Mouse (Mus musculus) neural tube, embryonic 14.5 days (tissue): ENCODE measurements at regions not wholly inside any gene's neighbourhood (a gene's known extent, or its start where the extent isn't known, plus 50 kb on each side); places are given as distances from the start of the nearest gene placed in this dataset.
A peak's percentile ranks its signal among the peaks of the same experiment; 100 is the strongest.
"Not testable (repeated sequence)": the region's sequence is repeated elsewhere in the genome, so short reads cannot be mapped to it uniquely, and the experiment has no call there.

Experiments used
- ATAC-seq: fragments of 200-750 bp; cut with Nextera tagmentation; 2 replicates; pipeline ENCODE4 v1.8.0; 2017; ENCODE audit warnings: low read depth, mild to moderate bottlenecking, moderate TSS enrichment, moderate library complexity
- H3K27ac ChIP-seq: fragments of 300-500 bp; sonication (generic); 2 replicates; pipeline ENCODE4 v1.5.1; 2014; ENCODE audit warnings: low read depth, mild to moderate bottlenecking, control low read depth, low read length, moderate library complexity, mixed read lengths
- H3K27me3 ChIP-seq: fragments of 300-500 bp; sonication (generic); 2 replicates; pipeline ENCODE4 v1.6.1; 2014; ENCODE audit warnings: low read length; ENCODE audit not compliant: control insufficient read depth, insufficient read depth
- H3K36me3 ChIP-seq: fragments of 300-500 bp; sonication (generic); 2 replicates; pipeline ENCODE4 v1.6.1; 2014; ENCODE audit warnings: low read length, mixed read lengths; ENCODE audit not compliant: control insufficient read depth, insufficient read depth
- H3K4me1 ChIP-seq: fragments of 300-500 bp; sonication (generic); 2 replicates; pipeline ENCODE4 v1.6.1; 2014; ENCODE audit warnings: low read length; ENCODE audit not compliant: control insufficient read depth, insufficient read depth
- H3K4me2 ChIP-seq: fragments of 300-500 bp; sonication (generic); 2 replicates; pipeline ENCODE4 v1.6.1; 2014; ENCODE audit warnings: mild to moderate bottlenecking, low read depth, low read length, control low read depth
- H3K4me3 ChIP-seq: fragments of 300-500 bp; sonication (generic); 2 replicates; pipeline ENCODE4 v1.5.1; 2014; ENCODE audit warnings: low read depth, low read length, control low read depth, mixed read lengths
- H3K9ac ChIP-seq: fragments of 300-500 bp; sonication (generic); replicated peaks from 2 replicates; pipeline ENCODE4 v1.6.1; 2014; ENCODE audit warnings: low read depth, mild to moderate bottlenecking, control low read depth, low read length, mixed read lengths
- H3K9me3 ChIP-seq: fragments of 300-500 bp; sonication (generic); 2 replicates; pipeline ENCODE4 v1.6.1; 2016; ENCODE audit warnings: low read length; ENCODE audit not compliant: control insufficient read depth
- WGBS: fragments of 180-500 bp; shearing (Covaris S2); extraction: QIAGEN DNeasy Blood & Tissue Kit; methylation state at CpG from one replicate; pipeline ENCODE4 v1.1.7; 2014; 5-methylcytosine and 5-hydroxymethylcytosine counted together

GRCm38 (mm10) chr10:22556401-22556800 is 88.4 kb upstream of the Slc2a12 start:
- 89% methylated on average over 2 of the region's 2 CpGs for WGBS
- ATAC-seq, result not testable (repeated sequence)

GRCm38 (mm10) chr10:22569250-22570010 is 75.4 kb upstream of the Slc2a12 start:
- not testable (repeated sequence) for ATAC-seq, H3K9me3 ChIP-seq, H3K4me3 ChIP-seq, H3K36me3 ChIP-seq, H3K4me1 ChIP-seq, H3K9ac ChIP-seq, H3K27ac ChIP-seq, H3K27me3 ChIP-seq, H3K4me2 ChIP-seq
- WGBS, result 86% methylated on average over 14 of the region's 16 CpGs

More at GRCm38 (mm10) chr10:22556401-22556800, 88.4 kb upstream of the Slc2a12 start:
- H3K4me1 ChIP-seq, H3K27ac ChIP-seq, H3K9ac ChIP-seq, H3K9me3 ChIP-seq, H3K27me3 ChIP-seq, H3K4me2 ChIP-seq, H3K4me3 ChIP-seq, H3K36me3 ChIP-seq: not testable (repeated sequence)

- not testable (repeated sequence) for H3K36me3 ChIP-seq, H3K9ac ChIP-seq, H3K4me1 ChIP-seq, H3K9me3 ChIP-seq, H3K27me3 ChIP-seq, H3K4me3 ChIP-seq, ATAC-seq, H3K4me2 ChIP-seq, H3K27ac ChIP-seq
- 85% methylated on average over 4 of the region's 4 CpGs for WGBS
Measured at GRCm38 (mm10) chr10:22574048-22574447, 70.8 kb upstream of the Slc2a12 start.

GRCm38 (mm10) chr10:22579426-22579825 is 65.4 kb upstream of the Slc2a12 start:
- not testable (repeated sequence) for H3K4me3 ChIP-seq, H3K27me3 ChIP-seq, H3K9ac ChIP-seq, H3K27ac ChIP-seq, H3K36me3 ChIP-seq, H3K4me1 ChIP-seq, H3K9me3 ChIP-seq, H3K4me2 ChIP-seq
- peak; percentile 90 for ATAC-seq
- WGBS, result 18% methylated on average over 3 of the region's 3 CpGs

- H3K36me3 ChIP-seq, H3K4me1 ChIP-seq, H3K27ac ChIP-seq, H3K9ac ChIP-seq, ATAC-seq, H3K4me3 ChIP-seq, H3K27me3 ChIP-seq, H3K4me2 ChIP-seq, H3K9me3 ChIP-seq: not testable (repeated sequence)
- 78% methylated on average over 9 of the region's 9 CpGs for WGBS
Measured at GRCm38 (mm10) chr10:22581300-22581699, 63.5 kb upstream of the Slc2a12 start.

GRCm38 (mm10) chr10:22583306-22583705 is 61.5 kb upstream of the Slc2a12 start:
- not testable (repeated sequence) for ATAC-seq, H3K27ac ChIP-seq, H3K36me3 ChIP-seq, H3K27me3 ChIP-seq, H3K9ac ChIP-seq, H3K4me3 ChIP-seq, H3K9me3 ChIP-seq, H3K4me1 ChIP-seq, H3K4me2 ChIP-seq
- 88% methylated on average over 2 of the region's 2 CpGs for WGBS

- 90% methylated on average over 1 of the region's 1 CpGs for WGBS
- H3K4me1 ChIP-seq, ATAC-seq: not testable (repeated sequence)
Measured at GRCm38 (mm10) chr10:22588587-22588986, 56.2 kb upstream of the Slc2a12 start.

GRCm38 (mm10) chr10:22591664-22592063 is 53.1 kb upstream of the Slc2a12 start:
- WGBS, result 29% methylated on average over 4 of the region's 4 CpGs
- H3K36me3 ChIP-seq, H3K27ac ChIP-seq, H3K4me1 ChIP-seq, H3K4me2 ChIP-seq, H3K27me3 ChIP-seq, ATAC-seq, H3K4me3 ChIP-seq, H3K9me3 ChIP-seq, H3K9ac ChIP-seq: not testable (repeated sequence)

More at GRCm38 (mm10) chr10:22588587-22588986, 56.2 kb upstream of the Slc2a12 start:
- H3K9me3 ChIP-seq, H3K9ac ChIP-seq, H3K27me3 ChIP-seq, H3K4me2 ChIP-seq, H3K27ac ChIP-seq, H3K36me3 ChIP-seq, H3K4me3 ChIP-seq: not testable (repeated sequence)

- not testable (repeated sequence) for ATAC-seq
Measured at GRCm38 (mm10) chr10:22592189-22592603, 52.6 kb upstream of the Slc2a12 start.

More at GRCm38 (mm10) chr10:22592189-22592603, 52.6 kb upstream of the Slc2a12 start:
- H3K4me2 ChIP-seq, H3K9me3 ChIP-seq, H3K27ac ChIP-seq, H3K9ac ChIP-seq, H3K4me1 ChIP-seq, H3K36me3 ChIP-seq, H3K27me3 ChIP-seq, H3K4me3 ChIP-seq: not testable (repeated sequence)
- WGBS, result 27% methylated on average over 4 of the region's 4 CpGs
